Mouse (Mus musculus) lung, postnatal 14 days (tissue): ENCODE data around the gene D17H6S53E.

Experiments
- DNase-seq: peaks from one replicate; pipeline ENCODE4 v3.0.0; 2021

D17H6S53E gene

DNA sequence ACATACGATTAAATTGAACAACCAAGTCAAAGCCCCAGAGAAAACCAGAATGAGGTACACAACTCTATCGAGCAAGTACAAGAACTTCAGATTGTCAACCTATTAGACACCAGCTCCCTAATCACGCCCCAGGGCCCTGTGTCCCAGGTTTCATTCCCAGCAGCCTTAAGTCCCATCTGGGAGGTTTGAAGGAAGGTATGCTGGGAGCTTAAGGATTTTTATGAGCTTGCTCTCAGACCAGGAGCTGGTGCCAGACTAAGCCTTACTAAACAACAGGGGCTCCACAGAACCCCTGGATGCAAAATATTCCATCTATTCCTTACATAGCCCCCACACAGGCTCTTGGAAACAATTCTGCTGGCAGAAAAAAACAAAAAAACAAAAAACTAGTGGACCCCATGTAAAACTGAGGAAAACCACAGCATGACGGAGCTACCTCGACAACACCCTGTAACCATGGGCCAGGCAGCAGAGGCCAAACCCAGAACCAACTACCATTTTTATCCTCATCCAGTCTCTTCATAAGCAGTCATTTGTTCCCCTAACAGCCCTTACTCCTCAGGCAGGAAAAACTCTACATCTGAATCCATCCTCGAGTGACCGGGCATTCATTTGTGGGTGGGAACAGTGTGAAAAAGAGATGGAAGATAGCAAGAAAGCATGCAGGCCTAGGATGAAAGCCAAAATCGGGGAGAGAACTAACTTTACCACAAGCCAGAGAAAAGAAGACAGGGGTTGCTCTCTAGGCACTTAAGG lies 37.3 kb downstream of the D17H6S53E start:
- no peak for DNase-seq

- DNase-seq = no peak
Measured at GRCm38 (mm10) chr17:35164218-35164567, 38.0 kb downstream of the D17H6S53E start.

- peak; percentile 97 for DNase-seq
Measured at GRCm38 (mm10) chr17:35164568-35165450, 38.6 kb downstream of the D17H6S53E start, which contains the start of gene Prrc2a. Gene Prrc2a, minus strand, starts transcription at chr17:35164897.

DNA sequence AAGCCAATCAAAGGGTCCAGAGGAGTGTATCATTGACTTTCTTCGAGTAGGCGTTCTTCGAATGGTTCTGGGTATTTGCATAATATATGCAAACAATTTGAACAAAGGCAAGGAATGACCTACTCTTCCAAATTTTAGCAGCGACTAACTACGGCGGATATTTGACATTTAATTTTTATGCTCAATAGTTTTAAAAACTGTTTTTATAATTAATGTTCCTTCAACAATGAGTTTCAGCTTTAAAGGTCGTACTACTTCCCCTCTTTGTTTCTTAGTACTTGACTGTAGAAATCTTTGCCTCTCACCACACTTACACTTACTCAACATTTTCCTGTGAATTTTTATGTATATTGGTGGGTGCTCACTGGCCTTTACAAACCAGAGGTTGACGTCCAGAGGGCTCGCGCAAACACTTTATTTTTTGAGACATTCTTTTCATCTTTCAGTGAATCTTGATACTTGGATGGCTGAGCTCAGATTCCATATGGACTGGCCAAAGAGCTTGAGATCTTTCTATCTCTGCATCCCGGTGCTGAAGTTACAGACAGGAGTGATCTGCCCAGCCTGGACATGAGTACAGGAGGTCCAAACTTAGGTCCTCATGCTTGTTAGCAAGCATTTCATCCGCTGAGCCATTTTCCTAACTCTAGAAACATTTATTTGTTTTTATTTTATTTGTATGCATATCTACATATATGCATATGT lies 39.4 kb downstream of the D17H6S53E start:
- no peak for DNase-seq

- peak; percentile 80 for DNase-seq
Measured at GRCm38 (mm10) chr17:35166352-35167035, 40.3 kb downstream of the D17H6S53E start.

GRCm38 (mm10) chr17:35167794-35168193 lies 41.6 kb downstream of the D17H6S53E start:
- no peak for DNase-seq

- DNase-seq = peak; percentile 45
Measured at GRCm38 (mm10) chr17:35168541-35169207, 42.5 kb downstream of the D17H6S53E start.

- DNase-seq = no peak
Measured at GRCm38 (mm10) chr17:35172445-35173234, 46.5 kb downstream of the D17H6S53E start.

DNA sequence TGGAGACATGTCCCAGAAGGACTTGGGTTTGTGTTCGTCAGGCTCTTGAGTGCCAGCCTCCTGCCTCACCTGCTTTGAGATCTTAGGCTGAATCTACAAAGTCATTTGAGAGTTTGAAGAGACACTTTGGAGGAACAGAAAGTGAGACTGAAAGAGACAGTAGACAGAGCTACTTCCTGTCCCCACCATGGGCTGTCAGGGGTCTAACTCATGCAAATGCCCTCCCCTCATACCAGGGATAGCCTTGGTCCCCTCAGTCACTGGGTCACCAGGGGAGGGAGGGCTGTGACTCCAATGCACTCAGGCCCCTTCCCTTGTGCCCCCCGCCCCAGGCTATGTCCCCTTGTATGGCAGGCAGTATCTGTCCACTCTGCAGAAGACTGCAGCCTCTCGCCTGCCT lies 47.2 kb downstream of the D17H6S53E start:
- DNase-seq = no peak

GRCm38 (mm10) chr17:35174201-35174977 lies 48.2 kb downstream of the D17H6S53E start:
- DNase-seq = no peak

- no peak for DNase-seq
Measured at GRCm38 (mm10) chr17:35175382-35175781, 49.2 kb downstream of the D17H6S53E start.

GRCm38 (mm10) chr17:35175968-35176367 lies 49.8 kb downstream of the D17H6S53E start, which contains the start of gene Aif1:
Gene Aif1, minus strand, starts transcription at chr17:35176068.
- no peak for DNase-seq
